Mouse (Mus musculus): ENCODE results near the gene B4galnt1. TPM values are rescaled to one million over a fixed set of nuclear protein-coding genes. Genes with fewer than 3 reads are reported as not detected.

B4galnt1 gene
- polyA plus RNA-seq, 1 experiment from 2014 or later = 45.9 TPM

DNA sequence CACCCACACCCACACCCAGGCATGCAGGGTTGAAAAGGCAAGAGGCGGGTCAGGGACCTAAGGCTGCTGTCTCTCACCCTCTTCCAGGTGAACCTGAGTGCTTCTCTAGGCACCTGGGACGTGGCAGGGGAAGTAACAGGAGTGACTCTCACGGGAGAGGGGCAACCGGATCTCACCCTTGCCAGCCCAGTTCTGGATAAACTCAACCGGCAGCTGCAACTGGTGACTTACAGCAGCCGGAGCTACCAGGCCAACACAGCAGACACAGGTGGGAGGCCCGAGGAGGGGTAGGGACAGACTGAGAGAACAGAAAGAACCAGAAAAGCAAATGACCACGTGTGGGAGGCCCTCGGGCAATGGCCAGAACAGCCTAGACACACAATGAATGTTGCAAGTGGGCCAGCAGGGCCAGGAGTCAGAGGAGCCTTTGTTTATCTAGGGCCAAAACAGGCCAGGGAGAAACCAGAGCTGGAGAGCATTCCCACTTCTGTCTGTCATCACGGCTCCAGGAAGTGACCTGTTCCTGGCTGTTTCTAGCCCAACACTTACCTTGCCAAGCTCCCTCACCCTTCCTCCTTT, 2.7 kb downstream of the B4galnt1 start:
- Histone ChIP-seq H3K27ac (replicated peaks) (peak overlapping the region; percentile 88), H3K36me3 (ENCODE audit: control insufficient read depth, insufficient read depth, low read length) (no peaks in the 10 kb centered on the region), H3K4me1 (replicated peaks; ENCODE audit: control insufficient read depth, insufficient read depth) (0 out of 2 replicates have a peak, but pooled peaks cover 6% of the 10 kb centered on the region), H3K9ac (ENCODE audit: low read length) (no peak overlapping the region; the same call in 1 of the 2 replicates), H3K27me3 (ENCODE audit: control insufficient read depth, insufficient read depth, low read length) (no peaks in the 10 kb centered on the region), H3K9me3 (ENCODE audit: control insufficient read depth, low read length) (no peaks in the 10 kb centered on the region), H3K4me2 (replicated peaks; ENCODE audit: low read depth) (peak overlapping the region; percentile 99), H3K4me3 (ENCODE audit: low read depth, low read length) (peak overlapping the region; percentile 61; the same call in 1 of the 2 replicates)
- peak; percentile 70 for DNase-seq (ENCODE audit: low spot score)
- TF ChIP-seq CTCF (IDR thresholded peaks at IDR 0.05; ENCODE audit: low read depth) (no peak), EP300 (optimal IDR thresholded peaks at IDR 0.05) (no peak)
- ATAC-seq (ENCODE audit: low FRiP score, low TSS enrichment) = peak; percentile 19
- WGBS = 35% methylated on average over 10 of the region's 10 CpGs

DNA sequence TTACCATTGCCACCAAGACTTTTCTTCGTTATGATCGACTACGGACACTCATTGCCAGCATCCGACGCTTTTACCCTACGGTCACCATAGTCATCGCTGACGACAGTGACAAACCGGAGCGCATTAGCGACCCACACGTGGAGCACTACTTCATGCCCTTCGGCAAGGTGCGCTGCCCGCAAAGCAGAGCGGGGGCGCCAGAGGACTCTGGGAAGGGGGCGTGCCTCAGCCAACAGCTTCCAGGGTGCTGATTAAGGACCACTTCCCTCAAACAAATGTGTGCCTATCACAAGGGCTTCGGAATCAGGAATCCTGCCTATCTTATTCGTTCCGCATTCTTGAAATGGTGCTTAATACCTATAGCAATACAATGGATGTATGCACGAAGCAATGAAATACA, 5.0 kb downstream of the B4galnt1 start:
- 20% methylated on average over 22 of the region's 22 CpGs for WGBS
- no peaks in the 10 kb centered on the region for H3K36me3 ChIP-seq (ENCODE audit: control insufficient read depth, insufficient read depth, low read length)
- peak overlapping the region; percentile 34; the same call in 1 of the 2 replicates for H3K4me3 ChIP-seq (ENCODE audit: low read depth, low read length)
- ATAC-seq (ENCODE audit: low FRiP score, low TSS enrichment) (no peak), DNase-seq (ENCODE audit: low spot score) (no peak)
- H3K9ac ChIP-seq (ENCODE audit: low read length) = no peak overlapping the region
- 0 out of 2 replicates have a peak, but pooled peaks cover 6% of the 10 kb centered on the region for H3K4me1 ChIP-seq (replicated peaks; ENCODE audit: control insufficient read depth, insufficient read depth)
- TF ChIP-seq EP300 (optimal IDR thresholded peaks at IDR 0.05) (no peak), CTCF (IDR thresholded peaks at IDR 0.05; ENCODE audit: low read depth) (peak; percentile 52)
- H3K9me3 ChIP-seq (ENCODE audit: control insufficient read depth, low read length) = no peaks in the 10 kb centered on the region
- peak overlapping the region; percentile 51 for H3K4me2 ChIP-seq (replicated peaks; ENCODE audit: low read depth)
- no peak overlapping the region for H3K27ac ChIP-seq (replicated peaks)
- no peaks in the 10 kb centered on the region for H3K27me3 ChIP-seq (ENCODE audit: control insufficient read depth, insufficient read depth, low read length)

DNA sequence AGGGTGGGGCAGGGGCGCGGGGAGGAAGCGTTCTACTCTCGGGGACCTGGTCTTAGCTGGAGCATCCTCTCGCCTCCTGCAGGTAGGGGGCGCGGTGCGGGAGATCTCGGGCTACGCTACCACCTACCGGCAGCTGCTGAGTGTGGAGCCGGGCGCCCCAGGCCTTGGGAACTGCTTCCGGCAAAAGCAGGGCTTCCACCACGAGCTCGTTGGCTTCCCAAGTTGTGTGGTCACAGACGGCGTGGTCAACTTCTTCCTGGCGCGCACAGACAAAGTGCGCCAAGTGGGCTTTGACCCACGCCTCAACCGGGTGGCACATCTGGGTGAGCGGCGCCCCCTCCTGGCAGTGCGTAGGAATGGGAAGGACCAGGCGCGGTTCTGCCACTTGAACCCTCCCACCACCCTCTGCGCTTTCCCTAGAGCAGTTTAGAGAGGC, 5.8 kb downstream of the B4galnt1 start:
- Histone ChIP-seq H3K4me3 (ENCODE audit: low read depth, low read length) (peak overlapping the region; percentile 34), H3K27me3 (ENCODE audit: control insufficient read depth, insufficient read depth, low read length) (no peaks in the 10 kb centered on the region)

DNA sequence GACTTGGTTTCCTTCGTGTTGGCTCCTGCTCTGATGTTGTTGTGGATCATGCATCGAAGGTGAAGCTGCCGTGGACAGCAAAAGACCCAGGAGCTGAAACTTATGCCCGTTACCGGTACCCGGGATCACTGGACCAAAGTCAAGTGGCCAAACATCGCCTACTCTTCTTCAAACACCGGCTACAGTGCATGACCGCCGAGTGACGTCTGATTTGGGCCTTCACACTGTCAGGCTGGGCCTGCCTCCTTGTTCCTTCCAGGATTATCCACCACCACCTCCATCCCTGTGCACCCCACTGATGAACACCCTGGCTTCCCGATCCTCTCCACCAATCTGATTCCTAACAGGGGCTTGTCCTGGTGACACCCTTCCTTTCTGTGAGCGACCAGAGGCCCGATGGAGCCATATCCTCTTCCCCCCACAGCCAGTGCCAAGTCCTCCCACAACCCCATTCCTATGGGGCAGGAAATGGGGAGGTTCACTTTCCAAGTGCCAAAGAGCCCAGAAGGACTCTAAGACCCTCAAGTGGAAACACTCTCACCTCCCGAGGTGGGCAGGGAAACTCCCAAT, 6.7 kb downstream of the B4galnt1 start:
- WGBS = 84% methylated on average over 15 of the region's 15 CpGs
- no peaks in the 10 kb centered on the region for H3K27me3 ChIP-seq (ENCODE audit: control insufficient read depth, insufficient read depth, low read length)
- ATAC-seq (ENCODE audit: low FRiP score, low TSS enrichment) = no peak

More for the DNA sequence above, 5.8 kb downstream of the B4galnt1 start:
- Histone ChIP-seq H3K36me3 (ENCODE audit: control insufficient read depth, insufficient read depth, low read length) (no peaks in the 10 kb centered on the region), H3K9me3 (ENCODE audit: control insufficient read depth, low read length) (no peaks in the 10 kb centered on the region), H3K9ac (ENCODE audit: low read length) (no peak overlapping the region), H3K4me2 (replicated peaks; ENCODE audit: low read depth) (peak overlapping the region; percentile 51), H3K27ac (replicated peaks) (no peak overlapping the region), H3K4me1 (replicated peaks; ENCODE audit: control insufficient read depth, insufficient read depth) (0 out of 2 replicates have a peak, but pooled peaks cover 2% of the 10 kb centered on the region)
- DNase-seq (ENCODE audit: low spot score) (peak; percentile 85), ATAC-seq (ENCODE audit: low FRiP score, low TSS enrichment) (peak; percentile 69)
- TF ChIP-seq CTCF (IDR thresholded peaks at IDR 0.05; ENCODE audit: low read depth) (peak; percentile 84), EP300 (optimal IDR thresholded peaks at IDR 0.05) (no peak)
- 2% methylated on average over 27 of the region's 29 CpGs for WGBS

DNA sequence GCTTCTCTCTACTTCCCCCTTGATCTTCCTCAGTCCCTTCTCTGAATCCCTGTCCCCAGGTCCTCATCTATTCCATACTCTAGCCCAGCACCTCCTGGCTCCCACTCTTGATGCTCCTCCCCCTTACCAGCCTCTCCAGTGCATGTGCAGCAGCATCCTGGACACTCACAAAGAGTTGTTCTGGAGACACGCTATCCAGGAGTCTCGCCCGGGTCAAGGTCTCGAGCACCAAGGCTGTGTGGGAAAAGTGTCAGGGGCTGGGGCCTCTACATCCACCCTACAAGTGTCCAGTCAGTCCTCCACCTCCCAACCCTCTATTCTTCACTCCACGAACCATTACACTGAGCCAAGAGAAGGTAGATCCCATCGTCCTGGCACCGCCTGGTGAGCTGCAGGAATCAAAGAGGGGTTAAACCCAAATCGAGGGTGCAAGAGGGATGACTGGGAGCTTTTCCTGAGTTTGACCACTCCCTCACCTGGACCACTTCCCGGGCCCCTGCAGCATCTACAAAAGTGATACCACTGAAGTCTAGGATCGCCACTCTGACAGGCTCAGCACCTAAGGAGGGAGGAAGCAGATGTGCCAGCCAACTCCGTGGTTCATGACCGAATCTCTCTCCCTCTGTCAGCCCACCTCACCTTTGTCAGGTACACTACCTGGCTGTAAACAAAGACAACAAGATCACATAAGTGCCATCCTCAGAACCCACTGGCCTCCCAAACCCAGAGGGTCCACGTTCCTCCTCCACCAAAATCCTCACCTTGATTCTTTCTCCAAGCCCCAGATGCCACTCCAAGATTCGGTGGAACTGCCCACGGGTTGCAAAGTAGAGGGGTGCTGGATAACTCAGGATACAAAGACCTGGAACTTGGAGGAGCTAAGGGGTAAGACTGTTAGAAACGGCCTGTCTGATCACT, 8.4 kb downstream of the B4galnt1 start:
- Histone ChIP-seq H3K9ac (ENCODE audit: low read length) (no peak overlapping the region), H3K4me3 (ENCODE audit: low read depth, low read length) (no peak overlapping the region), H3K9me3 (ENCODE audit: control insufficient read depth, low read length) (no peaks in the 10 kb centered on the region), H3K27me3 (ENCODE audit: control insufficient read depth, insufficient read depth, low read length) (no peaks in the 10 kb centered on the region; the same call in 1 of the 2 replicates), H3K4me1 (replicated peaks; ENCODE audit: control insufficient read depth, insufficient read depth) (peaks cover 6% of the 10 kb centered on the region; the same call in 1 of the 2 replicates), H3K36me3 (ENCODE audit: control insufficient read depth, insufficient read depth, low read length) (no peaks in the 10 kb centered on the region), H3K4me2 (replicated peaks; ENCODE audit: low read depth) (no peak overlapping the region), H3K27ac (replicated peaks) (no peak overlapping the region)
- DNase-seq (ENCODE audit: low spot score) (no peak), ATAC-seq (ENCODE audit: low FRiP score, low TSS enrichment) (no peak)
- TF ChIP-seq EP300 (optimal IDR thresholded peaks at IDR 0.05) (no peak), CTCF (IDR thresholded peaks at IDR 0.05; ENCODE audit: low read depth) (no peak)
- WGBS = 82% methylated on average over 16 of the region's 16 CpGs

More for the DNA sequence above, 6.7 kb downstream of the B4galnt1 start:
- 0 out of 2 replicates have a peak, but pooled peaks cover 2% of the 10 kb centered on the region for H3K4me1 ChIP-seq (replicated peaks; ENCODE audit: control insufficient read depth, insufficient read depth)
- no peaks in the 10 kb centered on the region for H3K9me3 ChIP-seq (ENCODE audit: control insufficient read depth, low read length)
- no peak overlapping the region for H3K27ac ChIP-seq (replicated peaks)
- H3K9ac ChIP-seq (ENCODE audit: low read length) = no peak overlapping the region
- DNase-seq (ENCODE audit: low spot score) = no peak
- TF ChIP-seq CTCF (IDR thresholded peaks at IDR 0.05; ENCODE audit: low read depth) (no peak), EP300 (optimal IDR thresholded peaks at IDR 0.05) (no peak)
- no peak overlapping the region for H3K4me3 ChIP-seq (ENCODE audit: low read depth, low read length)
- no peaks in the 10 kb centered on the region for H3K36me3 ChIP-seq (ENCODE audit: control insufficient read depth, insufficient read depth, low read length)
- H3K4me2 ChIP-seq (replicated peaks; ENCODE audit: low read depth) = no peak overlapping the region

All from stomach, postnatal 0 days (tissue).